Mouse (Mus musculus) cerebellum, adult 18-20 months (tissue): ENCODE data around the gene Aox2.

Source experiments
- DNase-seq, 2 experiments: peaks; one replicate each; pipeline ENCODE4 v3.0.0; 2021

The Aox2 gene

GRCm38 (mm10) chr1:58278026-58278425, at the start of gene Aox2:
Aox2 (plus strand) TSS chr1:58278326.
- no peak for DNase-seq

- DNase-seq, result no peak
These were observed 49.2 kb upstream of the Aox2 start for GRCm38 (mm10) chr1:58228916-58229315.

- no peak for DNase-seq
These were observed 48.4 kb upstream of the Aox2 start for GRCm38 (mm10) chr1:58229774-58230173.

GRCm38 (mm10) chr1:58230542-58230941, 47.6 kb upstream of the Aox2 start:
- no peak for DNase-seq

GRCm38 (mm10) chr1:58235405-58235804, 42.7 kb upstream of the Aox2 start:
- DNase-seq, result no peak

- DNase-seq, result no peak
These were observed 40.4 kb upstream of the Aox2 start for GRCm38 (mm10) chr1:58237527-58238299.

GRCm38 (mm10) chr1:58238440-58238839, 39.7 kb upstream of the Aox2 start:
- DNase-seq, result no peak

- no peak for DNase-seq
These were observed 39.2 kb upstream of the Aox2 start for GRCm38 (mm10) chr1:58238961-58239360.

- DNase-seq, result no peak
These were observed 37.8 kb upstream of the Aox2 start for GRCm38 (mm10) chr1:58240347-58240746.

GRCm38 (mm10) chr1:58244487-58244886, 33.6 kb upstream of the Aox2 start:
- no peak for DNase-seq

GRCm38 (mm10) chr1:58248518-58248917, 29.6 kb upstream of the Aox2 start:
- DNase-seq, result no peak

GRCm38 (mm10) chr1:58253466-58253865, 24.7 kb upstream of the Aox2 start:
- no peak for DNase-seq

- DNase-seq, result no peak
These were observed 20.7 kb upstream of the Aox2 start for GRCm38 (mm10) chr1:58257195-58257991.

GRCm38 (mm10) chr1:58260311-58260710, 17.8 kb upstream of the Aox2 start:
- no peak for DNase-seq

GRCm38 (mm10) chr1:58268231-58268630, 9.9 kb upstream of the Aox2 start:
- DNase-seq, result no peak

- peak; percentile 26 to 30 for DNase-seq
These were observed 7.1 kb upstream of the Aox2 start for GRCm38 (mm10) chr1:58270807-58271569.

GRCm38 (mm10) chr1:58275879-58276278, 2.2 kb upstream of the Aox2 start:
- no peak for DNase-seq

GRCm38 (mm10) chr1:58278513-58278912, 387 bp downstream of the Aox2 start:
- DNase-seq, result no peak

GRCm38 (mm10) chr1:58280381-58280780, 2.3 kb downstream of the Aox2 start:
- DNase-seq, result no peak

- no peak for DNase-seq
These were observed 3.0 kb downstream of the Aox2 start for GRCm38 (mm10) chr1:58280939-58281624.

- no peak for DNase-seq
These were observed 3.5 kb downstream of the Aox2 start for GRCm38 (mm10) chr1:58281625-58281988.

GRCm38 (mm10) chr1:58284505-58284904, 6.4 kb downstream of the Aox2 start:
- DNase-seq, result no peak

GRCm38 (mm10) chr1:58288091-58288490, 10.0 kb downstream of the Aox2 start:
- no peak for DNase-seq
